Mouse (Mus musculus) brain, embryonic 14.5 days (tissue): ENCODE data around the gene Cd160.

Experiments used
- CTCF ChIP-seq: fragments of 200-500 bp; IDR thresholded peaks from 2 replicates; pipeline ENCODE4 v1.5.1; 2012; ENCODE audit warnings: inconsistent platforms, mild to moderate bottlenecking, moderate library complexity, borderline replicate concordance; ENCODE audit not compliant: insufficient read depth, insufficient read length; ENCODE audit errors: extremely low read depth
- POLR2A ChIP-seq: fragments of 200-500 bp; IDR thresholded peaks from 2 replicates; pipeline ENCODE4 v1.6.1; 2012; ENCODE audit warnings: mild to moderate bottlenecking, inconsistent platforms, borderline replicate concordance; ENCODE audit not compliant: poor library complexity, insufficient read depth, insufficient read length, severe bottlenecking; ENCODE audit errors: extremely low read depth

DNA sequence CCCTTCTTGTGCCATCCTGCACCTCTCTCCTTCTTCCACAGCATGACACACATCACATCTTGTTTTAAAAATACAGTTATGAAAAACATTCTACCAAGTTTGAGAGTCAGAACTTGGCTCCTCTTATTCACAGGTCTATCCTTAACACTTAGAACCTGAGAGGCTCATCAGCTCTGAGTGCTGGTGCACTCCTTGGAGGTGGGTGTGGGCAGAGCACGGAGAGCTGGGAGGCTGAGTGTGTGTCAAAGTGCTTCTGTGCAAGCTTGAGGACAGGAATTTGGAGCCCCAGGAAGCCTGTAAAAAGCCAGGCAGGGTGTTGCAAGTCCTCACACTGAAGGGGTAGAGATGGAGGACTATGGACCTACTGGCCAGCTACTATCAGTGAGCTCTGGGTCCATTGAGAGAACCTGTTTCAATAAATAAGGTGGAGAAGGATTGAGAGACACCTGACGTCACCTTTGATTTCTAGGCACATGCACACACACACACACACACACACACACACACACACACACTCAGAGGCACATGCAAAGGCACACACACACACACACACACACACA, 20.1 kb upstream of the Cd160 start:
- TF ChIP-seq CTCF (no peak), POLR2A (no peak)
